Mouse (Mus musculus) MEL-GATA-1-ER (cell line): ENCODE results near the gene Ccna1.

Experiments
- DNase-seq: peaks from one replicate; pipeline ENCODE4 v3.0.0-alpha.2; 2012; ENCODE audit warnings: low read depth; ENCODE audit errors: extremely low read depth

Gene Ccna1

GRCm38 (mm10) chr3:55055038-55055746 is at the start of gene Ccna1:
Gene Ccna1, minus strand, starts transcription at chr3:55055501.
- no peak for DNase-seq

- DNase-seq = no peak
These were observed 45.8 kb upstream of the Ccna1 start for GRCm38 (mm10) chr3:55101092-55101491.

GRCm38 (mm10) chr3:55098990-55099389 is 43.7 kb upstream of the Ccna1 start:
- DNase-seq = no peak

- DNase-seq = no peak
These were observed 42.7 kb upstream of the Ccna1 start for GRCm38 (mm10) chr3:55098014-55098413.

GRCm38 (mm10) chr3:55097186-55097585 is 41.9 kb upstream of the Ccna1 start:
- DNase-seq = no peak

GRCm38 (mm10) chr3:55096655-55097005 is 41.3 kb upstream of the Ccna1 start:
- no peak for DNase-seq

GRCm38 (mm10) chr3:55095968-55096654 is 40.8 kb upstream of the Ccna1 start:
- DNase-seq = no peak

- no peak for DNase-seq
These were observed 37.9 kb upstream of the Ccna1 start for GRCm38 (mm10) chr3:55093161-55093560.

GRCm38 (mm10) chr3:55089291-55089690 is 34.0 kb upstream of the Ccna1 start:
- no peak for DNase-seq

GRCm38 (mm10) chr3:55088843-55089242 is 33.5 kb upstream of the Ccna1 start:
- no peak for DNase-seq

- DNase-seq = no peak
These were observed 33.1 kb upstream of the Ccna1 start for GRCm38 (mm10) chr3:55088359-55088758.

GRCm38 (mm10) chr3:55087360-55087759 is 32.1 kb upstream of the Ccna1 start:
- no peak for DNase-seq

- DNase-seq = no peak
These were observed 31.6 kb upstream of the Ccna1 start for GRCm38 (mm10) chr3:55086948-55087347.

- no peak for DNase-seq
These were observed 30.4 kb upstream of the Ccna1 start for GRCm38 (mm10) chr3:55085716-55086115.

- DNase-seq = no peak
These were observed 29.5 kb upstream of the Ccna1 start for GRCm38 (mm10) chr3:55084781-55085180.

- peak; percentile 41 for DNase-seq
These were observed 24.8 kb upstream of the Ccna1 start for GRCm38 (mm10) chr3:55080055-55080454.

GRCm38 (mm10) chr3:55079619-55080018 is 24.3 kb upstream of the Ccna1 start:
- DNase-seq = no peak

GRCm38 (mm10) chr3:55078233-55078632 is 22.9 kb upstream of the Ccna1 start:
- DNase-seq = no peak

- no peak for DNase-seq
These were observed 20.0 kb upstream of the Ccna1 start for GRCm38 (mm10) chr3:55075294-55075648.

- no peak for DNase-seq
These were observed 19.4 kb upstream of the Ccna1 start for GRCm38 (mm10) chr3:55074576-55075293.

GRCm38 (mm10) chr3:55067791-55068434 is 12.6 kb upstream of the Ccna1 start:
- no peak for DNase-seq

GRCm38 (mm10) chr3:55066666-55067023 is 11.3 kb upstream of the Ccna1 start:
- DNase-seq = no peak
